Mouse (Mus musculus): Measurements from ENCODE around the gene Taok3. TPM values are rescaled to one million over a fixed set of nuclear protein-coding genes. Genes with fewer than 3 reads are reported as not detected.

Gene Taok3
- polyA plus RNA-seq, 1 experiment from 2014 or later = 18.1 TPM

- Histone ChIP-seq H3K27ac (replicated peaks; ENCODE audit: low read depth, low read length) (peak within 1 kb of the TSS; percentile 79), H3K9me3 (ENCODE audit: control insufficient read depth, low read length) (no peaks in the 10 kb centered on the region), H3K36me3 (ENCODE audit: control insufficient read depth, insufficient read depth, low read length) (no peaks in the 10 kb centered on the region), H3K9ac (ENCODE audit: low read depth, low read length) (peak within 1 kb of the TSS; percentile 81), H3K27me3 (replicated peaks; ENCODE audit: control insufficient read depth, insufficient read depth, low read length) (no peaks in the 10 kb centered on the region), H3K4me1 (ENCODE audit: control insufficient read depth, insufficient read depth, low read length) (peaks cover 11% of the 10 kb centered on the region), H3K4me3 (ENCODE audit: low read depth, low read length) (peak within 1 kb of the TSS; percentile 67), H3K4me2 (ENCODE audit: low read depth, low read length) (peak within 1 kb of the TSS; percentile 98)
- ATAC-seq (ENCODE audit: low read depth) (peak; percentile 81), DNase-seq (ENCODE audit: low spot score) (peak; percentile 64)
- WGBS = 0% methylated on average over 38 of the region's 81 CpGs
Observed at GRCm38 (mm10) chr5:117318741-117319629, 199.1 kb downstream of the Taok3 start, which contains the start of gene Vsig10. TSS of gene Vsig10 (plus strand) at chr5:117319083.

GRCm38 (mm10) chr5:117323751-117324150, 203.8 kb downstream of the Taok3 start:
- WGBS = 78% methylated on average over 9 of the region's 9 CpGs
- no peaks in the 10 kb centered on the region for H3K27me3 ChIP-seq (replicated peaks; ENCODE audit: control insufficient read depth, insufficient read depth, low read length)
- ATAC-seq (ENCODE audit: low read depth) (no peak), DNase-seq (ENCODE audit: low spot score) (no peak)
- no peaks in the 10 kb centered on the region for H3K4me1 ChIP-seq (ENCODE audit: control insufficient read depth, insufficient read depth, low read length)
- H3K27ac ChIP-seq (replicated peaks; ENCODE audit: low read depth, low read length) = no peak overlapping the region
- H3K4me2 ChIP-seq (ENCODE audit: low read depth, low read length) = no peak overlapping the region
- H3K9ac ChIP-seq (ENCODE audit: low read depth, low read length) = no peak overlapping the region
- no peaks in the 10 kb centered on the region for H3K36me3 ChIP-seq (ENCODE audit: control insufficient read depth, insufficient read depth, low read length)
- H3K4me3 ChIP-seq (ENCODE audit: low read depth, low read length) = no peak overlapping the region
- H3K9me3 ChIP-seq (ENCODE audit: control insufficient read depth, low read length) = no peaks in the 10 kb centered on the region

Other genes starting within 250 kb of the Taok3 start
- gene Suds3, start 4.0 kb upstream of the Taok3 start, polyA plus RNA-seq (2014; fragmentation: Nextera tagmentation; extraction: Ambion mirVana) = 39.5 and 40.2 TPM in 2 replicates
- gene Pebp1, start 167.5 kb downstream of the Taok3 start, polyA plus RNA-seq (2014; fragmentation: Nextera tagmentation; extraction: Ambion mirVana) = 617 and 666 TPM in 2 replicates
- gene Vsig10, start 199.0 kb downstream of the Taok3 start, polyA plus RNA-seq (2014; fragmentation: Nextera tagmentation; extraction: Ambion mirVana) = 3.9 TPM in 2 replicates
- gene Wsb2, start 237.2 kb downstream of the Taok3 start, polyA plus RNA-seq (2014; fragmentation: Nextera tagmentation; extraction: Ambion mirVana) = 88.0 and 89.6 TPM in 2 replicates

Measured in embryonic facial prominence, embryonic 14.5 days (tissue).